Mouse (Mus musculus) embryonic fibroblast, embryonic 13.5 days (primary cell): ENCODE results near the gene Amz1. TPM values are rescaled to one million over a fixed set of nuclear protein-coding genes. Genes with fewer than 3 reads are reported as not detected.

Experiments used
- H3K27ac ChIP-seq: 2 replicates; pipeline ENCODE4 v1.5.1; 2012; ENCODE audit warnings: low read length, control low read depth, inconsistent platforms; ENCODE audit not compliant: insufficient read depth
- H3K4me1 ChIP-seq: 2 replicates; pipeline ENCODE4 v1.6.1; 2011; ENCODE audit warnings: low read length; ENCODE audit not compliant: control insufficient read depth, insufficient read depth
- H3K4me3 ChIP-seq: 2 replicates; pipeline ENCODE4 v1.5.1; 2011; ENCODE audit warnings: mild to moderate bottlenecking, control low read depth, low read length; ENCODE audit not compliant: insufficient read depth
- CTCF ChIP-seq: IDR thresholded peaks from 2 replicates; pipeline ENCODE4 v1.5.1; 2011; ENCODE audit warnings: mild to moderate bottlenecking, control low read depth, low read length, moderate library complexity, borderline replicate concordance; ENCODE audit not compliant: insufficient read depth
- POLR2A ChIP-seq: IDR thresholded peaks from 2 replicates; pipeline ENCODE4 v1.6.1; 2011; ENCODE audit warnings: low read depth, mild to moderate bottlenecking, control low read depth, low read length, moderate library complexity
- polyA plus RNA-seq: library from polyadenylated mRNA; stranded (reverse); fragments of >200 nt; gene quantifications from 2 replicates; pipeline ENCODE4 v1.2.4, GENCODE M21; 2011; ENCODE audit warnings: low read depth; ENCODE audit not compliant: missing spikeins, insufficient read length

Gene Amz1
- polyA plus RNA-seq, 1 experiment: 0.44 TPM

GRCm38 (mm10) chr5:140720773-140721172 lies 3.2 kb upstream of the Amz1 start:
- TF ChIP-seq POLR2A (no peak), CTCF (no peak)
- Histone ChIP-seq H3K4me3 (no peak overlapping the region), H3K27ac (no peak overlapping the region), H3K4me1 (no peaks in the 10 kb centered on the region)

DNA sequence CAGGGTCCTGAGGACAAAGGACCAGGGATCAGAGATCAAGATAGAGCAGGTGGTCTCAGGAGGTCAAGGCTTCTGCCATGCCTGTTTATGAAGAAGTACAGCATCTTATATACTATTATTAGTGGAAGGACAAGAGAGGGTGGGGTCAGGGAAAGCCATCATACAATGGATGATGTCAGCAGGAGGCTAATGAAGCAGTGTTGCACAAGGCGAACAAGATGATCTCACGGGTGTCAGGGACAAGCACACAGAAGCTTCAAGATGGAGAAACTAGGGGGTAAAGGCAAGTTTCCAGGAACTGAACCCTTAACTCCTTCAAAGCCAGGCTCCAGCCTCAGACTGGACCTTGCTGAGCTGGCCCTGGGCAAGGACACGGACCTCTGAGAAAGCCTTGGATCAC lies 1.8 kb upstream of the Amz1 start:
- TF ChIP-seq POLR2A (no peak), CTCF (no peak)
- H3K27ac ChIP-seq: no peak overlapping the region
- H3K4me1 ChIP-seq: no peaks in the 10 kb centered on the region
- H3K4me3 ChIP-seq: no peak overlapping the region

DNA sequence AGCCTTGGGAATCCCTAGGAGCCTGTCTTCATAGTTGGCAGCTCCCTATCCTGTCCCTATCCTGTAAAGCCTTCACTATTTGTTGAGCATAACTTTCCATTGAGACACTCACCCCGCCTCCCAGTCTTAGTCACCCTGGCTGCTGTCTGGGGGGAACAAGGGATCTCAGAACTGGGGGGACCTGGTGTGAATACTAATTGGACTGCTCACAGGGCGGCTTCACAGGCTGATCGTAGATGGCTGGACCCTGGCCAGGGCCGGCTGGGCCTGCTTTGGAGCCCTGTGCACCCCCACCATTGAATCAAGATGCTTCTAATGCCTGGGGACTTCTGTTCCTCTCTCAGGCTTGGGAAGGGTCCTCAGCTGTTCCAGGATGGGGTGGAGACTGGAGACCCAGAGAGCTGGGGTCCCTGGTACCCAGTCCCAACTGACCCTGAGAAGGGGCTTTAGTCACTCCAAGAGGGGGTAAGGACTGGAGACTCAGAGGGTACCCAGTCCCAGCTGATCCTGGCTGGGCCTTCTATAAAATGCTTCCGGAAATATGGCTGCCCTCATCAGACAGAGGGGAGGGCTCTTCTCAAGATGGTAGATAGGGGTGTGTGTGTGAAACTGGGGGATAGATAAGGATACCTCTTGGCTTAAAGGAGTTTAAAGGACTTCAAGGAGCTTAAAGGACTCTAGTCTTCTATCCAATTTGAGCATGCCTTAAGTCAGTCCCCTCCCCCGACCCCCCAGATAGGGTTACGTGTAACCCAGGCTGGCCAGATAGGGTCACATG lies 2.3 kb downstream of the Amz1 start:
- H3K4me3 ChIP-seq: no peak overlapping the region
- no peaks in the 10 kb centered on the region for H3K4me1 ChIP-seq
- no peak overlapping the region for H3K27ac ChIP-seq
- TF ChIP-seq POLR2A (no peak), CTCF (no peak)

DNA sequence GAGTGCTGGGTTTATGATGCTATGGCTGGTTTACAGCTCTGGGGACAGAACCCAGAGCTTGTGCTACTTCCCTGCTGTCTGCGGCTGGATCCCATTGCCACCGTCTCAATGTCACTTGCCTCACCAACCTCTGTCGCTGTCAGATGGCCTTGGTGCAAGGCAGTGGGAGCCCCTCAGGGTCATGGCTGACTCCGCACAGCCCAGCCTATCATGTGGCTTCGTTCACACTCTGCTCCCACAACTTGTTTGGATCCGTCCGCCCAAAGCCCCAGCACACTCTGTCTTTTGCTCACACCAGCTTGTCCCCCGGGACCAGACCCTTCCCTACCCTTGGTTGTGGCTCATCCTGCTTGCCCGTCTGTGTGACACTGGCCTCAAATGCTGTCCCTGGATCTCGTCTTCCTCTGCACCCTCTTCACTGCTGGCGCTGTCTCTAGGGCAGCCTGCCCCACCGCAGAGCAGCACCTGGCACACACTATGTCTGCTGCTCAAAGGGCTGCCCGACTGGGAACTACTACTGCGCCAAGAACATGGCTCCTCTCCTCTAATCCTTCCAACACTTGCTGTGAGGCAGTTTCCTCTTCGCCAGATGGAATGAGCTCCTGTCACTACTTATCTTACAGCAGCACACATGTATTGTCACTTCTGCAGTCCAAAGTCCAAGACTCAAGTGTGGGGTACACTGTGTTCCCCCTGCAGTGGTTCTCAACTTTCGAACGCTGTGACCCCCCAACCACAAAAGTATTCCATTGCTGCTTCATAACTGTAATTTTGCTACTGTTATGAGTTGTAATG lies 3.2 kb downstream of the Amz1 start:
- Histone ChIP-seq H3K4me1 (no peaks in the 10 kb centered on the region), H3K4me3 (no peak overlapping the region), H3K27ac (no peak overlapping the region)
- TF ChIP-seq CTCF: no peak
- no peak for TF ChIP-seq POLR2A

- no peak overlapping the region for H3K4me3 ChIP-seq
- no peak overlapping the region for H3K27ac ChIP-seq
- TF ChIP-seq CTCF: no peak
- TF ChIP-seq POLR2A: no peak
- no peaks in the 10 kb centered on the region for H3K4me1 ChIP-seq
Measured at GRCm38 (mm10) chr5:140731040-140731797, 7.3 kb downstream of the Amz1 start.

- Histone ChIP-seq H3K4me1 (no peaks in the 10 kb centered on the region), H3K4me3 (no peak overlapping the region), H3K27ac (no peak overlapping the region)
- TF ChIP-seq POLR2A (no peak), CTCF (no peak)
Measured at GRCm38 (mm10) chr5:140732195-140732594, 8.3 kb downstream of the Amz1 start.

DNA sequence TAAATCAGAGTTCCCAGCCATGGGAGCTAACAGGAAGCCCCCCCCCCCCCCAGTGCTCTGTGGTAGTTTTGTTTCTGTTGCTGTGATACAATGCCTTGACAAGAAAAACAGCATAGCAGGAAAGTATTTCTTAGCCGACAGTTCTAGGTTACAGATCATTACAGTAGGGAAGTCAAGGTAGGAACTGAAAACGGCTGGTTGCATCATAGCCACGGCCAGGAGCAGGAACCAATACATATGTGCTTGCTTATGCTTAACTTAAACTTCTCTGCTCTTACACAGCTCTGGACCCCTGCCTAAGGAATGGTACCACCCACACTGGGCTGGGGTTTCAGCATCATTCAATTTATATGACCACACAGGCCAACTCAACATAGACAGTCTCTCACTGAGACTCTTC lies 9.4 kb downstream of the Amz1 start:
- Histone ChIP-seq H3K27ac (no peak overlapping the region), H3K4me3 (no peak overlapping the region), H3K4me1 (no peaks in the 10 kb centered on the region)
- no peak for TF ChIP-seq CTCF
- TF ChIP-seq POLR2A: no peak

DNA sequence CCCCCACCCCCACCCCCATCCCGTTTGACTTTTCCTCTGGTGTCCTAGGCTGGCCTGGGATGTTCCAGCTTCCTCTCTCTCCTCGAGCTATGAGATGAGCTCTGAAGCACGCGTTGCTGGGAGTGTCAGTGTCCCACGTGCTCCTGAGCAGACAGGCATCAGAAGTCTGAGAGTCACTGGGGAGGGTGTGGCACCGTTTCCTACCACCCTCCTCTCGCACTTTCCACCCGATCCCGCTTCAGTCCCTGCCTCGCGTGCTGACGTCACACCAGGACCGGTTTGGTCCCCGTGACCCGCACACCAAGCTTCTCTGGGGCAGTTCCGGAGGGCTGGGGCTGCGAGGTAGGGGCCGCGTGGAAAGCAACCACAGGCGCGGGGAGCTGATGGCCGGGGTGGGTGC lies 11.4 kb downstream of the Amz1 start:
- Histone ChIP-seq H3K27ac (no peak overlapping the region), H3K4me3 (peak overlapping the region; percentile 3)

DNA sequence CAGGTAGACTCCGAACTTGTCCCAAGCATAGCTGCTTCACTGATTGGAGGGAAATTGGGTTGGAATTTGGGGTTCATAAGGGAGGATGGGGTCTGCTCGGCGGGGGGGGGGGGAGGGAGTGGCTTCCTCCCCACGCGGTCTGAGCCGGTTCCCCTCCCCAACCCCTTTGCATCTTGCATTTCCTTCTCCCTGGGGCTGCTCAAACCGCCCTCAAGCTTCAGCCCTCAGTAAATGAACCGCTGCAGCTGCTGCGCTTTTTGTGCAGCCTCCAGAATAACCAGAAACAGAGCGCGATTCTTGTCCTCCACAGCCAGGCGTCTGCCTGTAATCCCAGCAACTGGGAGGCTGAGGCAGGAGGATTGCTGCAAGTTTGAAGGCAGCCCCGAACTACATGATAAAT lies 12.2 kb downstream of the Amz1 start:
- TF ChIP-seq CTCF (no peak), POLR2A (no peak)
- Histone ChIP-seq H3K4me3 (no peak overlapping the region), H3K27ac (no peak overlapping the region), H3K4me1 (no peaks in the 10 kb centered on the region)

More for the DNA sequence above, 11.4 kb downstream of the Amz1 start:
- TF ChIP-seq CTCF (no peak), POLR2A (no peak)
- no peaks in the 10 kb centered on the region for H3K4me1 ChIP-seq

GRCm38 (mm10) chr5:140739813-140740212 lies 15.9 kb downstream of the Amz1 start:
- no peak overlapping the region for H3K27ac ChIP-seq
- H3K4me3 ChIP-seq: no peak overlapping the region
- H3K4me1 ChIP-seq: no peaks in the 10 kb centered on the region
- TF ChIP-seq CTCF: no peak
- no peak for TF ChIP-seq POLR2A
